Mouse (Mus musculus): Measurements from ENCODE around the gene Clpx. TPM values are rescaled to one million over a fixed set of nuclear protein-coding genes. Genes with fewer than 3 reads are reported as not detected.
"Not testable (repeated sequence)": the region's sequence is repeated elsewhere in the genome, so short reads cannot be mapped to it uniquely, and the experiment has no call there.

Clpx gene
- total and polyA plus RNA-seq, 3 experiments: 18.0 to 114 (median 98.8) TPM

GRCm38 (mm10) chr9:65267742-65268515 is 26.1 kb upstream of the Clpx start:
- 51% methylated on average over 7 of the region's 7 CpGs for WGBS
- no peak for TF ChIP-seq CTCF (IDR thresholded peaks at IDR 0.05)
- TF ChIP-seq POLR2A (IDR thresholded peaks at IDR 0.05; ENCODE audit: insufficient read depth, low read depth, low read length): no peak
- TF ChIP-seq EP300 (IDR thresholded peaks at IDR 0.05; ENCODE audit: insufficient read depth, low read depth, low read length): no peak
- DNase-seq: no peak
- Histone ChIP-seq H3K27ac (no peak overlapping the region), H3K4me1 (ENCODE audit: control insufficient read depth, insufficient read depth, low read length) (no peaks in the 10 kb centered on the region; the same call in 1 of the 2 replicates), H3K9ac (ENCODE audit: low read depth, low read length) (no peak overlapping the region), H3K36me3 (ENCODE audit: control insufficient read depth, insufficient read depth, low read length) (no peaks in the 10 kb centered on the region), H3K4me3 (no peak overlapping the region), H3K79me2 (replicated peaks; ENCODE audit: control insufficient read depth, insufficient read depth, low read length) (no peaks in the 10 kb centered on the region), H3K27me3 (ENCODE audit: control insufficient read depth, insufficient read depth, low read length) (no peaks in the 10 kb centered on the region)
- intact Hi-C loops (cut with DNase I): no loop called here

- Histone ChIP-seq H3K36me3 (ENCODE audit: control insufficient read depth, insufficient read depth, low read length) (no peaks in the 10 kb centered on the region), H3K4me3 (no peak overlapping the region), H3K79me2 (replicated peaks; ENCODE audit: control insufficient read depth, insufficient read depth, low read length) (no peaks in the 10 kb centered on the region), H3K4me1 (ENCODE audit: control insufficient read depth, insufficient read depth, low read length) (no peaks in the 10 kb centered on the region), H3K27me3 (ENCODE audit: control insufficient read depth, insufficient read depth, low read length) (no peaks in the 10 kb centered on the region), H3K27ac (no peak overlapping the region), H3K9ac (ENCODE audit: low read depth, low read length) (no peak overlapping the region)
- no peak for DNase-seq
- TF ChIP-seq EP300 (IDR thresholded peaks at IDR 0.05; ENCODE audit: insufficient read depth, low read depth, low read length): no peak
- TF ChIP-seq CTCF (IDR thresholded peaks at IDR 0.05): no peak
- no peak for TF ChIP-seq POLR2A (IDR thresholded peaks at IDR 0.05; ENCODE audit: insufficient read depth, low read depth, low read length)
- intact Hi-C loops (cut with DNase I): no loop called here
- WGBS: 89% methylated on average over 13 of the region's 13 CpGs
Observed at GRCm38 (mm10) chr9:65273048-65273809, 20.8 kb upstream of the Clpx start.

GRCm38 (mm10) chr9:65273873-65274272 is 20.2 kb upstream of the Clpx start:
- 59% methylated on average over 4 of the region's 4 CpGs for WGBS

DNA sequence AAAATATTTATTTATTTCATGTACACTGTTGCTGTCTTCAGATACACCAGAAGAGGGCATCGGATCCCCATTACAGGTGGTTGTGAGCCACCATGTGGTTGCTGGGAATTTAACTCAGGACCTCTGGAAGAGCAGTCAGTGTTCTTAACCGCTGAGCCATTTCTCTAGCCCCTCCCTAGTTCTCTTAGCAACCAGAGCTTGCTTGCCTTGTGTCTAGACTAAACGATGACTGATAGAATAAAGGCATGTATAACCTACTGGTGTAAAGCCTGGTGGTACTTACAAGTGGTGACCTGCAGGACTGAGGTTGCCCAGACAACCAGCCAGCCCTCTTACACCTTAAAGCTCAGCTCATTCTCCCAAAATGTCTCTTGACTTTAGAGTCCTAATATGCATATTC is 19.2 kb upstream of the Clpx start:
- H3K4me3 ChIP-seq; H3K36me3 ChIP-seq (ENCODE audit: control insufficient read depth, insufficient read depth, low read length); H3K79me2 ChIP-seq (replicated peaks; ENCODE audit: control insufficient read depth, insufficient read depth, low read length); intact Hi-C loops (cut with DNase I); H3K9ac ChIP-seq (ENCODE audit: low read depth, low read length); H3K4me1 ChIP-seq (ENCODE audit: control insufficient read depth, insufficient read depth, low read length); H3K27me3 ChIP-seq (ENCODE audit: control insufficient read depth, insufficient read depth, low read length); DNase-seq; H3K27ac ChIP-seq: not testable (repeated sequence)
- 88% methylated on average over 3 of the region's 3 CpGs for WGBS

More at GRCm38 (mm10) chr9:65273873-65274272, 20.2 kb upstream of the Clpx start:
- Histone ChIP-seq H3K27me3 (ENCODE audit: control insufficient read depth, insufficient read depth, low read length) (no peaks in the 10 kb centered on the region), H3K4me3 (no peak overlapping the region), H3K36me3 (ENCODE audit: control insufficient read depth, insufficient read depth, low read length) (no peaks in the 10 kb centered on the region), H3K9ac (ENCODE audit: low read depth, low read length) (no peak overlapping the region), H3K79me2 (replicated peaks; ENCODE audit: control insufficient read depth, insufficient read depth, low read length) (no peaks in the 10 kb centered on the region), H3K4me1 (ENCODE audit: control insufficient read depth, insufficient read depth, low read length) (no peaks in the 10 kb centered on the region), H3K27ac (no peak overlapping the region)
- intact Hi-C loops (cut with DNase I): no loop called here
- DNase-seq: no peak
- TF ChIP-seq POLR2A (IDR thresholded peaks at IDR 0.05; ENCODE audit: insufficient read depth, low read depth, low read length) (no peak), EP300 (IDR thresholded peaks at IDR 0.05; ENCODE audit: insufficient read depth, low read depth, low read length) (no peak), CTCF (IDR thresholded peaks at IDR 0.05) (no peak)

DNA sequence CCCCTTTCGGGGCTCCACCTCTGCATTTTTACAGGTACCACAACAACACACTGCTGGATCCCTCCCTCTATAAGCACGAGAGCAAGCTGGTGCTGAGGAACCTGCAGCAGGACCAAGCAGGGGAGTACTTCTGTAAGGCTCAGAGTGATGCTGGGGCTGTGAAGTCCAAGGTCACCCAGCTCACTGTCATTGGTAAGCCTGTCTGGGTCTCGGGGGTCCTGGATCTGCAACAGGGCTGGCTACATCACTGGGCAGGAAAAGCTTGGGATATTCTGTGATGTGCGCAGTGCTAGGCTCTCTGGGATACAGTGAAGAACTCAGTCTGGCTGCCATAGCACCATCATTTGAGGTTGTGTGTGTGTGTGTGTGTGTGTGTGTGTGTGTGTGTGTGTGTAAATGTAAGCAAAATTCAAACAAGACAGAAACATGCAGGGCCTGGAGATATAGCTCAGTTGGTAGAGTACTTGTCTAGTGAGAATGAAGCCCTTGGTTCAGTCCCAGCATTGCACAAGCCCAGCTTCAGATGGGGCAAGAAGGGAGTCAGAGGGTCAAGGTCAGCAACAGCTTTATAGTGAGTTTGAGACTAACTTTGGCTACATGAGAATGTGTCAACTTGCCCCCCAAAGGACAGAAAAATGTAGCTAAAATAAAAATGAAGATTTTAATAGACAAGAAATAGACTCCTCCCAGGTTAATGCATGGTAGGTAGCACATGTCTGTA is 18.1 kb upstream of the Clpx start:
- WGBS: 76% methylated on average over 4 of the region's 4 CpGs
- Histone ChIP-seq H3K27me3 (ENCODE audit: control insufficient read depth, insufficient read depth, low read length) (no peaks in the 10 kb centered on the region), H3K27ac (no peak overlapping the region), H3K79me2 (replicated peaks; ENCODE audit: control insufficient read depth, insufficient read depth, low read length) (no peaks in the 10 kb centered on the region), H3K36me3 (ENCODE audit: control insufficient read depth, insufficient read depth, low read length) (no peaks in the 10 kb centered on the region), H3K4me3 (no peak overlapping the region), H3K4me1 (ENCODE audit: control insufficient read depth, insufficient read depth, low read length) (no peaks in the 10 kb centered on the region; the same call in 1 of the 2 replicates), H3K9ac (ENCODE audit: low read depth, low read length) (no peak overlapping the region)
- TF ChIP-seq POLR2A (IDR thresholded peaks at IDR 0.05; ENCODE audit: insufficient read depth, low read depth, low read length): no peak
- no peak for TF ChIP-seq CTCF (IDR thresholded peaks at IDR 0.05)
- TF ChIP-seq EP300 (IDR thresholded peaks at IDR 0.05; ENCODE audit: insufficient read depth, low read depth, low read length): no peak
- intact Hi-C loops (cut with DNase I): no loop called here
- no peak for DNase-seq

Measured in heart, adult 2 months (tissue).